Mouse (Mus musculus): ENCODE measurements at regions not wholly inside any gene's neighbourhood (a gene's known extent, or its start where the extent isn't known, plus 50 kb on each side); places are given as distances from the start of the nearest gene placed in this dataset.

- H3K9me3 ChIP-seq (replicated peaks; ENCODE audit: control insufficient read depth, low read length), result no peaks in the 10 kb centered on the region
- no peaks in the 10 kb centered on the region for H3K36me3 ChIP-seq (ENCODE audit: control insufficient read depth, insufficient read depth)
- H3K4me1 ChIP-seq (ENCODE audit: control insufficient read depth, low read depth, low read length), result no peaks in the 10 kb centered on the region
- H3K4me3 ChIP-seq (ENCODE audit: low read depth, low read length), result no peak overlapping the region
- no peak overlapping the region for H3K4me2 ChIP-seq (ENCODE audit: low read depth, low read length)
- WGBS (ENCODE audit: insufficient replicate concordance), result 67% methylated on average over 6 of the region's 6 CpGs
- no peaks in the 10 kb centered on the region for H3K27me3 ChIP-seq (ENCODE audit: control insufficient read depth, insufficient read depth, low read depth, low read length)
- no peak overlapping the region for H3K9ac ChIP-seq (ENCODE audit: low read depth, low read length)
- H3K27ac ChIP-seq (ENCODE audit: low read length), result no peak overlapping the region
- no peak for ATAC-seq (ENCODE audit: low read depth)
Observed at GRCm38 (mm10) chr8:116053043-116053442, 345.4 kb upstream of the Maf start.

GRCm38 (mm10) chr8:116048480-116048879, 340.9 kb upstream of the Maf start:
- no peak overlapping the region for H3K4me3 ChIP-seq (ENCODE audit: low read depth, low read length)
- no peak overlapping the region for H3K9ac ChIP-seq (ENCODE audit: low read depth, low read length)
- H3K9me3 ChIP-seq (replicated peaks; ENCODE audit: control insufficient read depth, low read length), result no peaks in the 10 kb centered on the region
- H3K27me3 ChIP-seq (ENCODE audit: control insufficient read depth, insufficient read depth, low read depth, low read length), result no peaks in the 10 kb centered on the region
- WGBS (ENCODE audit: insufficient replicate concordance), result 53% methylated on average over 10 of the region's 10 CpGs
- no peak for ATAC-seq (ENCODE audit: low read depth)
- no peaks in the 10 kb centered on the region for H3K36me3 ChIP-seq (ENCODE audit: control insufficient read depth, insufficient read depth)
- no peak overlapping the region for H3K4me2 ChIP-seq (ENCODE audit: low read depth, low read length)
- H3K27ac ChIP-seq (ENCODE audit: low read length), result no peak overlapping the region
- H3K4me1 ChIP-seq (ENCODE audit: control insufficient read depth, low read depth, low read length), result no peaks in the 10 kb centered on the region

GRCm38 (mm10) chr8:116046859-116047258, 339.3 kb upstream of the Maf start:
- WGBS (ENCODE audit: insufficient replicate concordance), result 42% methylated on average over 3 of the region's 3 CpGs
- no peaks in the 10 kb centered on the region for H3K4me1 ChIP-seq (ENCODE audit: control insufficient read depth, low read depth, low read length)
- no peaks in the 10 kb centered on the region for H3K9me3 ChIP-seq (replicated peaks; ENCODE audit: control insufficient read depth, low read length)
- H3K27me3 ChIP-seq (ENCODE audit: control insufficient read depth, insufficient read depth, low read depth, low read length), result no peaks in the 10 kb centered on the region
- H3K27ac ChIP-seq (ENCODE audit: low read length), result no peak overlapping the region
- H3K36me3 ChIP-seq (ENCODE audit: control insufficient read depth, insufficient read depth), result no peaks in the 10 kb centered on the region
- no peak overlapping the region for H3K4me2 ChIP-seq (ENCODE audit: low read depth, low read length)
- no peak overlapping the region for H3K4me3 ChIP-seq (ENCODE audit: low read depth, low read length)
- no peak for ATAC-seq (ENCODE audit: low read depth)
- no peak overlapping the region for H3K9ac ChIP-seq (ENCODE audit: low read depth, low read length)

GRCm38 (mm10) chr8:116045526-116045925, 337.9 kb upstream of the Maf start:
- no peaks in the 10 kb centered on the region for H3K4me1 ChIP-seq (ENCODE audit: control insufficient read depth, low read depth, low read length)
- H3K27me3 ChIP-seq (ENCODE audit: control insufficient read depth, insufficient read depth, low read depth, low read length), result no peaks in the 10 kb centered on the region
- H3K27ac ChIP-seq (ENCODE audit: low read length), result no peak overlapping the region
- no peak for ATAC-seq (ENCODE audit: low read depth)
- H3K9me3 ChIP-seq (replicated peaks; ENCODE audit: control insufficient read depth, low read length), result no peaks in the 10 kb centered on the region
- H3K9ac ChIP-seq (ENCODE audit: low read depth, low read length), result no peak overlapping the region
- H3K36me3 ChIP-seq (ENCODE audit: control insufficient read depth, insufficient read depth), result no peaks in the 10 kb centered on the region
- H3K4me3 ChIP-seq (ENCODE audit: low read depth, low read length), result no peak overlapping the region
- H3K4me2 ChIP-seq (ENCODE audit: low read depth, low read length), result no peak overlapping the region
- WGBS (ENCODE audit: insufficient replicate concordance), result 58% methylated on average over 3 of the region's 3 CpGs

- no peak for ATAC-seq (ENCODE audit: low read depth)
- no peak overlapping the region for H3K4me3 ChIP-seq (ENCODE audit: low read depth, low read length)
- H3K27me3 ChIP-seq (ENCODE audit: control insufficient read depth, insufficient read depth, low read depth, low read length), result no peaks in the 10 kb centered on the region
- H3K9ac ChIP-seq (ENCODE audit: low read depth, low read length), result no peak overlapping the region
- H3K36me3 ChIP-seq (ENCODE audit: control insufficient read depth, insufficient read depth), result no peaks in the 10 kb centered on the region
- 68% methylated on average over 4 of the region's 4 CpGs for WGBS (ENCODE audit: insufficient replicate concordance)
- no peaks in the 10 kb centered on the region for H3K9me3 ChIP-seq (replicated peaks; ENCODE audit: control insufficient read depth, low read length)
- H3K27ac ChIP-seq (ENCODE audit: low read length), result no peak overlapping the region
- no peak overlapping the region for H3K4me2 ChIP-seq (ENCODE audit: low read depth, low read length)
- no peaks in the 10 kb centered on the region for H3K4me1 ChIP-seq (ENCODE audit: control insufficient read depth, low read depth, low read length)
Observed at GRCm38 (mm10) chr8:116043381-116043780, 335.8 kb upstream of the Maf start.

GRCm38 (mm10) chr8:116030966-116031365, 323.4 kb upstream of the Maf start:
- no peak for ATAC-seq (ENCODE audit: low read depth)
- Histone ChIP-seq H3K4me1 (ENCODE audit: control insufficient read depth, low read depth, low read length) (no peaks in the 10 kb centered on the region), H3K4me2 (ENCODE audit: low read depth, low read length) (no peak overlapping the region), H3K9me3 (replicated peaks; ENCODE audit: control insufficient read depth, low read length) (no peaks in the 10 kb centered on the region), H3K27ac (ENCODE audit: low read length) (no peak overlapping the region), H3K27me3 (ENCODE audit: control insufficient read depth, insufficient read depth, low read depth, low read length) (no peaks in the 10 kb centered on the region), H3K9ac (ENCODE audit: low read depth, low read length) (no peak overlapping the region), H3K36me3 (ENCODE audit: control insufficient read depth, insufficient read depth) (no peaks in the 10 kb centered on the region), H3K4me3 (ENCODE audit: low read depth, low read length) (no peak overlapping the region)
- WGBS (ENCODE audit: insufficient replicate concordance), result 60% methylated on average over 10 of the region's 10 CpGs

- Histone ChIP-seq H3K4me3 (ENCODE audit: low read depth, low read length) (no peak overlapping the region), H3K27ac (ENCODE audit: low read length) (no peak overlapping the region), H3K9ac (ENCODE audit: low read depth, low read length) (no peak overlapping the region), H3K4me2 (ENCODE audit: low read depth, low read length) (no peak overlapping the region), H3K27me3 (ENCODE audit: control insufficient read depth, insufficient read depth, low read depth, low read length) (no peaks in the 10 kb centered on the region), H3K36me3 (ENCODE audit: control insufficient read depth, insufficient read depth) (no peaks in the 10 kb centered on the region), H3K4me1 (ENCODE audit: control insufficient read depth, low read depth, low read length) (no peaks in the 10 kb centered on the region), H3K9me3 (replicated peaks; ENCODE audit: control insufficient read depth, low read length) (no peaks in the 10 kb centered on the region)
- WGBS (ENCODE audit: insufficient replicate concordance), result 46% methylated on average over 2 of the region's 2 CpGs
- ATAC-seq (ENCODE audit: low read depth), result no peak
Observed at GRCm38 (mm10) chr8:116025321-116025720, 317.7 kb upstream of the Maf start.

GRCm38 (mm10) chr8:116024811-116025210, 317.2 kb upstream of the Maf start:
- no peak overlapping the region for H3K27ac ChIP-seq (ENCODE audit: low read length)

GRCm38 (mm10) chr8:116021691-116022090, 314.1 kb upstream of the Maf start:
- Histone ChIP-seq H3K4me1 (ENCODE audit: control insufficient read depth, low read depth, low read length) (no peaks in the 10 kb centered on the region), H3K27ac (ENCODE audit: low read length) (no peak overlapping the region), H3K4me3 (ENCODE audit: low read depth, low read length) (no peak overlapping the region), H3K36me3 (ENCODE audit: control insufficient read depth, insufficient read depth) (no peaks in the 10 kb centered on the region), H3K9me3 (replicated peaks; ENCODE audit: control insufficient read depth, low read length) (no peaks in the 10 kb centered on the region), H3K27me3 (ENCODE audit: control insufficient read depth, insufficient read depth, low read depth, low read length) (no peaks in the 10 kb centered on the region), H3K4me2 (ENCODE audit: low read depth, low read length) (no peak overlapping the region), H3K9ac (ENCODE audit: low read depth, low read length) (no peak overlapping the region)
- no peak for ATAC-seq (ENCODE audit: low read depth)

More at GRCm38 (mm10) chr8:116024811-116025210, 317.2 kb upstream of the Maf start:
- no peak for ATAC-seq (ENCODE audit: low read depth)
- no peaks in the 10 kb centered on the region for H3K36me3 ChIP-seq (ENCODE audit: control insufficient read depth, insufficient read depth)
- H3K9me3 ChIP-seq (replicated peaks; ENCODE audit: control insufficient read depth, low read length), result no peaks in the 10 kb centered on the region
- 25% methylated on average over 4 of the region's 4 CpGs for WGBS (ENCODE audit: insufficient replicate concordance)
- H3K27me3 ChIP-seq (ENCODE audit: control insufficient read depth, insufficient read depth, low read depth, low read length), result no peaks in the 10 kb centered on the region
- H3K4me1 ChIP-seq (ENCODE audit: control insufficient read depth, low read depth, low read length), result no peaks in the 10 kb centered on the region
- H3K4me3 ChIP-seq (ENCODE audit: low read depth, low read length), result no peak overlapping the region
- no peak overlapping the region for H3K9ac ChIP-seq (ENCODE audit: low read depth, low read length)
- H3K4me2 ChIP-seq (ENCODE audit: low read depth, low read length), result no peak overlapping the region

- Histone ChIP-seq H3K9ac (ENCODE audit: low read depth, low read length) (no peak overlapping the region), H3K4me3 (ENCODE audit: low read depth, low read length) (no peak overlapping the region), H3K36me3 (ENCODE audit: control insufficient read depth, insufficient read depth) (no peaks in the 10 kb centered on the region), H3K4me1 (ENCODE audit: control insufficient read depth, low read depth, low read length) (no peaks in the 10 kb centered on the region), H3K27me3 (ENCODE audit: control insufficient read depth, insufficient read depth, low read depth, low read length) (no peaks in the 10 kb centered on the region), H3K27ac (ENCODE audit: low read length) (no peak overlapping the region), H3K9me3 (replicated peaks; ENCODE audit: control insufficient read depth, low read length) (no peaks in the 10 kb centered on the region), H3K4me2 (ENCODE audit: low read depth, low read length) (no peak overlapping the region)
- no peak for ATAC-seq (ENCODE audit: low read depth)
- WGBS (ENCODE audit: insufficient replicate concordance), result 62% methylated on average over 5 of the region's 5 CpGs
Observed at GRCm38 (mm10) chr8:115995320-115995719, 287.7 kb upstream of the Maf start.

All from liver, embryonic 16.5 days (tissue).